Mouse (Mus musculus) gastrocnemius, postnatal 14 days (tissue): ENCODE measurements at regions not wholly inside any gene's neighbourhood (a gene's known extent, or its start where the extent isn't known, plus 50 kb on each side); places are given as distances from the start of the nearest gene placed in this dataset.

ENCODE experiments used
- DNase-seq: peaks from one replicate; pipeline ENCODE4 v3.0.0; 2021; ENCODE audit warnings: mixed read lengths
- intact Hi-C: fragments of 180-260 bp; cut with DNase I; formaldehyde crosslinking; loops from one replicate; pipeline ENCODE4 v1.15.1; 2025; ENCODE audit warnings: low total_unique reads

DNA sequence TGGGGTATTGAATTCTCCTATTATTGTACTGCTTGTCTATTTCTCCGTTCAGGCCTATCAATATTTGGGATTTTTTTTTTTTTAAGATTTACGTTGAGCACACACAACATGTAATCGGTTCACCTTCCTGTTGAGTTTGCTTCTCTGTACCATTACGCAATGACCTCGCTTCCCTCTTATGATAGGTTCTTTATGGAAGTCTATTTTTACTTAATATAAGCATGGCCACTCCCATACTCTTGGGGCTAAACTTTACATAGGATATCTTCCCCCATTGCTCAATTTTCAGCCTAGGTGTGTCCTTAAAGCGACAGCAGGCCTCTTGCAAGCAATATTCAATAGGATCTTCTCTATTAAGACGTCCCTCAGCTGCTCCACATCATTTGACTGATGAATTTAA, 544.7 kb upstream of the Tbx3 start:
- intact Hi-C loops, result no loop called here
- no peak for DNase-seq

DNA sequence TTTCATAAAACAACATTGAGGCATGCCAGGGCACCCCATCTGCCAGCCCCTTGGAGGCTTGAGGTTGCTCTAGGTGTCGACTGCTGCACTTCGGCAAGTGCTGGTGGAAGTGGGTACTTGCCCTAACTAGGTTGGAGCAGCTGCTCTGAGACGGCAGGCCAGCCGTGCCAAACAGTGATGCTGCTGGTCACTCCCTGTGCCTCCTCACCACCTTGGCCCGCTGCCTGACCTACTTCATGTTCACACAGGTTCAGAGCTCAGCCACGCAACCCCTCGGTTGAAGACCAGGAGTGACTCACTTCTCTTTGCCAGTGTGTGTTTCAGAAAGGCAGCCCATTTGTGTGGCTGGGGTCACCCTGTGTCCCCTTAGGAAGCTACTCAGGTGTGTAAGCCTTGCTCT, 540.3 kb upstream of the Tbx3 start:
- no peak for DNase-seq
- intact Hi-C loops, result no loop called here

DNA sequence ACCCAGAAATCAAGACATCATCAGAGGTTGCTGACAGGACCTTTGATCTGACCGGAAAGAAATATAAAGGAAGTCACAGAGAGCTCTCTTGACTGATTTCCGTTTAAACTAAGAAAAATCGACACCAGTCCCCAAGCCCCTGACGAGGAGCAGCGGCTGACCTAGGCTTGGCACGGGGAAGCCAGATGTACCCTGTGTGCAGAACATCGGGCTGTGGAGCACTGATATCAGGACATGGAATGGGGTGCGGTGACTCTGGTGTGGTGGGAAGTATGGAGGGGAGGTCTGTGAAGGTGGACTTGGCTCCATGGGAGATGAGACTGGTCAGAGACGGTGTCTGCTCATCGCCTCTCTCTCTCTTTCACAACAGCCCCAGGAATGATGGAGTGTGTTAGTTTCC, 539.0 kb upstream of the Tbx3 start:
- intact Hi-C loops, result no loop called here
- DNase-seq, result no peak

DNA sequence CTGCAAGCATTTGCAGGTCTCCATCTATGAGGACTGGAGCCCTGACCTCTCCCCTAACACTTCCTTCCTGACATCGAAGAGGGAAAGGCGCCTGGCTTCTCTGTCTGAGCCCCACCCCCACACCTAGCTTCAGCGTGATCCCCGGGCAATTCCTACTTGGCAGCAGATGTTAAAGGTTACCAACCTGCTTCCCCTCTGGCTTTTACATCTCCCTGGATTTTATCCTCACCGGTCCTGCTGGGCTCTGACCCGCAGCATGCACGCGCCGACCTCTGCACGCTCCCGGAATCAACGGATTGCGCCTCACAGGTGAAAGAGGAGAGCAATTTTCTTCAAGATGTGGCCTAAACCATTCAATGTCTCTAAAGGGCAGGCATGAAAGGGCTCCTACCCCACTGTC, 537.1 kb upstream of the Tbx3 start:
- DNase-seq, result no peak
- intact Hi-C loops, result no loop called here

DNA sequence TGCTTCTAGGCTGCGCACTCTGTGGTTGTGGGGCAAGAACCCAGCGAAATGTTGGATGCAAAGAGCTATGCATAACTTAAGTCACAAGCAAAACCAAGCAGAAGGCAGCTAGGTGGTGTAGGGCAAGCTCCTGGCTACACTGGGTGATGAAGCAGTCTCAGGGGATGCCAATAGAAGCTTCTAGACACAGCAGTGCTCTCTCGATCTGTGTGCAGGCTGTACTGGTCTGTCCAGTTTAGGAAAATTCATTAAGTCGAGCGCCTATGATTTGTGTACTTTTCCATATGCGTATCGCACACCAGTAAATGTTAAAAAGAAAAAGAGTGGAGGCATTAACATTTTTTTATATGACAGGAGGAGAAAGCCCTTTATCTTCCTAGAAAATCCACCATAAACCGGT, 533.6 kb upstream of the Tbx3 start:
- intact Hi-C loops, result no loop called here
- DNase-seq, result no peak

DNA sequence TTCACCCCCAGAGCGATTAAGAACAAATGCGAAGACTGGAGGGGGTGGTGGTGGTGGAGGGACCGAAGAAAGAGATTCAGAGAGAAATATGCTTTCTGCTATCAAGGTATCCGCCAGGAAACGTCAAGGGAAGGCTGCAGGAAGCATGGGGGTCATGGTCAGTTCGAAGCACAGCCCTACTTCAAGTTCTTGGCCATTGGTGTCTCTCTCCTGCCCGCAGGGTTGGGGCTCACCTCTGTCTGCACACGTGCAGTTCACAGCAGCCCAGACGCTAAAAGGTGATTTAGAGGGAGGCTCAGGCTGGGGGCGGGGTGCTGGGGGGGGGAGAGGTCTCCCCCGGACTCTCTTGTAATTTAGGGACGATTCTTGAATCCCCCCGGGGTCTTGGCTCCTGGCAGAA, 533.1 kb upstream of the Tbx3 start:
- intact Hi-C loops, result no loop called here
- no peak for DNase-seq

DNA sequence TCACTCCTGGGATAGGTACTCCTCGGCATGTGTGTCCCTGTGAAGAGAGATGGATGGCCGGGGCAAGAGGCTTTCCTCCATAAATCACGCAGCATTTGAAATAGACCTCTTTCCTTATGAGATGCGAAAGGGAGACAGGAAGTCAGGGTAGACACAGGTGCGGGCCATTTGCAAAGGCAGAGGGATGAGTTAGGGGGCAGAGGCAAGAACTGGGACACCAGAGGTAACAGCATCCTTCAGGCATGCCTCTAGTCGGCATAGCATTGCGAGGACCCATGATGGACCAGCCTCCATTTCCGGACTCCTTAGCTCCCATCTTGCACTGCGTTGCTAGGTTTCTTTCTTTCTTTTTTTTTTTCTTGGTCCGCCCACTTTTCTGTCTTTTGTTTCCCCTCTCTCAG, 532.6 kb upstream of the Tbx3 start:
- intact Hi-C loops, result no loop called here
- no peak for DNase-seq

DNA sequence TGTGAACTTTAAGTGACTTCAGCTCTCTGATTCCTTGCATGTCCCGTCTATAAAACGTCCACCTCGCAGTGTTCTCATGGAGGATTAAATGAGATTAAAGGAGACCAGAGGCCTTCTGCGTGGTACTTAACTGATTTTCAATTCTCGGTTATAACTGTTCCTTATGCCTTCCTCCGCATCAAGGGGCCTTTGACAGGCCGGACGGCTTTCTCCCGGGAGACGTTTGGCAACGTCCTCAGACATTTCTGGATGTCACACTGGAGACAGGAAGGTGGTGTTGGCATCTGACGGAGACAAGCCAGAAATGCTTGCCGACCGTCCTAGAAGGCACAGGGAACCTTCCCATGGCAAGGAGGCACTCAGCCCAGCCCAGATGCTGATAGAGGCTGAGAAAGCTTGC, 532.2 kb upstream of the Tbx3 start:
- intact Hi-C loops, result no loop called here
- DNase-seq, result no peak

DNA sequence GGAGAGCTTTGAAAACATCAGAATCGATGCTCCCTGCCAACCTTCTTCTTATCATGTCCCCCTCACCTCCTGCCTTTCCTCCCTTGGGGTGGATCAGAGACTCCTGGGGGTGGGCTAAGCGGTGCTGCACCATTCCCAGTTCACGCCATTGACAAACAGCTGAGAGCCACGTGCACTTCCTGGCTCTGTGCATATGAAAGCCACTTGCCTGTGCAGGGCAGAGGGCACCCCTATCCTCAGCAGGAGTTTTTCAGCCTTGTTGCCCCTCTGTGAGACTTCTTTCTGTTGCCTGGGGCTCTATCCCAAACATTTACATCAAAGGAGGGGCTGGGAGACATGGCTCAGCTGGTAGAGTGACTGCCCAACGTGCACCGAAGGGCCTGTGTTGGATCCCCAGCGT, 531.1 kb upstream of the Tbx3 start:
- intact Hi-C loops, result no loop called here
- no peak for DNase-seq

DNA sequence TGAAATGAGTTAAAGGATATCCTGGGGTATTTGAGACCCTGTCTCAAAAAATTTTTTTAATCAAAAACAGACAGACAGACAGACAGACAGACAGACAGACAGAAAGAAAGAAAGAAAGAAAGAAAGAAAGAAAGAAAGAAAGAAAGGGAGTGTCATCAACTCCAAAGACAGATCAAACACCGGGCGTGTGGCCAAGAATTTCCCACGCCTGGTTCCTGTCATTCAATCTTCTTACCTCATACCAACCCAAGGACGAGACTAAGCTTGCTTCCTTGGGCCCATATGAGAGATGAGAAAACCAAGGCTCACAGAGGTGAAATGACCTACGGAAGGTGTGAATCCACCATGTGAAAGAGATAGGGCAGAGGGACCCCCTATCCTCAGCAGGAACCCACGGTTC, 530.7 kb upstream of the Tbx3 start:
- intact Hi-C loops, result no loop called here
- DNase-seq, result no peak

DNA sequence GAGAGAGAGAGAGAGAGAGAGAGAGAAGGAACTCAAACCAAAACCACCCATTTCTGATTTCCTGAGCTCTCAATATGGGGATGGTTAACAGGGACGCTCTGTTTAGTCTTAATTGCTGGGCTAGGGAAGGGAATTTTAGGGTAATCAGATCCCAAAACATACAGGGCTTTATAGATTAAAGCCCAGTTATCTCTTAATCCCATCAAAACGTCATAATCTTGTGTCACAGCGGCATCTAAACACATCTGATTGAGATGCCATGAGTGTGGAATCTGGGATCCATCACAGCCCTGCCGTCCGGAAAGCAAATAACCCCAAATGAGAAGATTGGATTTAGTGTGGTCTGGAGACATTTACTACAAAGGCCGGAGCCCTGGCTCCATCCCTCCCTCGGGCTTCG, 527.1 kb upstream of the Tbx3 start:
- intact Hi-C loops, result no loop called here
- no peak for DNase-seq

DNA sequence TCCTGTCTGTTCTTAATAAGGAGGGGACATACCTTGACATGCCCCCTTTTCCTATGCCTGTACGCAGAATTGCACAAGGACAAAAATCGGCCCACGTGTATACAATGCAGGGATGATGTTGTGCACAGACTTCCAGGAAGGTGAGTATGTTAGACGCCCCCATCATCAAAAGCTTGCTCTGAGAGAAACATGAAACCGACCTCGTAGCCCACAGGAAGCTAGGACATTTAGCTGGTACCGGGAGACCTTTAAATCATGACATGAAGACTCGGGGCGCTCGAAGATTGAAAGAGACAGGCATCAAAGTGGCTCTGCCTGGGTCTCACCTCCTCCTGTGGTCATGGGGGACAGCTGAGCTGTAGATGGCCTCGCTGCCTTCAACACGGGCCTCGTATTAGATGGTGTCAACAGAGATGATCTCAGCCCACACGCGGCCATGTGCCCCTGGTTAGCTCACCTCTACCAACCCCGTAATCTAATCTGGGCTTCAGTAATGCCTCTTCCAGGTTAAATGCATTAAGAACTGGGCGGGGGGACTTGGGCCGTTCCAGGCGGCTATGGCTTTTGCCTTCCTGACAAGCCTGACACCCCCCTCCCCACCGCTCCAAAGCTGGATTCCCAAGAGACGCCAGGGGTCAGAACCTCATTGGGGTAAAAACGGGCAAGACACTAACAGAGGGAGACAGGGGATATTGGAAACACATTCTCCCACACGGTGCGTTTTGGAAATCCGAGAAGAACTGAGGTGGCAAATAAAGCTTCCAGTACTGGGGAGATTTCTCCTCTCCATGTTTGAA, 520.9 kb upstream of the Tbx3 start:
- no peak for DNase-seq
- intact Hi-C loops, result no loop called here

DNA sequence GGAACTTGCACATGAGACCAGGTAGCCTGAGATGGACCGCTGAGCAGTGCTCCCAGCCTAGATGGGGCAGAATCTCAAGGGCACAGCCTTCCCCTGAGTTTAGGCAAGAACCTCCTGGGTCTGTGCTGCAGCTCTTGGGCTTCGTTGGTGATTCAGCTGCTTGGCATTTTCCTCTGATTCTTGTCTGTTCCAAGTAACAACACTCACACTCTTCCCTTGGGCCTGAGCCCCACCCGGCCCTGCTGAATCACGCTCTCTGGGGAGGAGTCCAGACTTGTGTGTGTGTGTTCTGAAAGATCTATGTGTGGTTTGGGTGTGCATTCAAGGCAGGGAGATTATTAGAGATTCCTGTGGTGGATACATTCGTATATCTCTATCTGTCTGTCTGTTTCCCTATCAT, 517.4 kb upstream of the Tbx3 start:
- DNase-seq, result no peak
- intact Hi-C loops, result no loop called here

DNA sequence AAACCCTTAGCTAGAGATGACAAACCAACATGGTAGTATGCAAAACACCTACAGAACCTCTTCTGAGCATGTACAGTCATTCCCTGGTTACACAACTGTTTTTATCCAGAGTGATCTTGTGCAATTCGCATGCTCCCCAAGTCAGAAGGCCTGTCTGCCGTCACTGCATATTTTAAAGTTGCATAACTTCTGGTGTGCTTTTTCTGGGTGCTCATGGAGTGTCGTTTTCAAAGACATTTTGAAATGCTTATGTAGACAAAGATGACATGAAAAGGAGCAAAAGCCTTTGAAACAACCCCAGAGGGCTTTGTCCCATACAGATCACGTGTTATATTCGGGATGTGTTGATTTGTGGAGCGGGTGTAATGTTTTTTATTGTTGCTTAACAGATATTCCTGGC, 513.8 kb upstream of the Tbx3 start:
- no peak for DNase-seq

DNA sequence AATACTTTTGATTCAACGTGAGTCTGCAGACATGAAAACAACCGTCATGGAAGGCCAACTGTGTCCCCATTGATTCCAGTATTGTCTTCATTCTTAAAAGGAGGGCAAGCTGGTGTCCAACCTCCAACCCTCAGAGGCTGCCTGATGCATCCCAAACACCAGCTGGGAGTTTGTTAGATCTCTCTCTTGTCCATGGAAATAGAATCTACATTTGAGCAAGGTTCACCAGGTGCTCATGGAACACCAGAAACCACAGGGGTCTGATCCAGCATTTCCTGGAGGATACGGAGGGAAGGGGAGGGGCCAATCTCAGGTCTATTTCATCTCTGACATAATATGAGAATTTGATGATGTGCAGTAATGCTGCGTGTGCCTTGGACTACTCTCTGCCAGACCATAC, 512.3 kb upstream of the Tbx3 start:
- intact Hi-C loops, result no loop called here
- DNase-seq, result no peak

More for the DNA sequence above, 513.8 kb upstream of the Tbx3 start:
- intact Hi-C loops, result no loop called here

DNA sequence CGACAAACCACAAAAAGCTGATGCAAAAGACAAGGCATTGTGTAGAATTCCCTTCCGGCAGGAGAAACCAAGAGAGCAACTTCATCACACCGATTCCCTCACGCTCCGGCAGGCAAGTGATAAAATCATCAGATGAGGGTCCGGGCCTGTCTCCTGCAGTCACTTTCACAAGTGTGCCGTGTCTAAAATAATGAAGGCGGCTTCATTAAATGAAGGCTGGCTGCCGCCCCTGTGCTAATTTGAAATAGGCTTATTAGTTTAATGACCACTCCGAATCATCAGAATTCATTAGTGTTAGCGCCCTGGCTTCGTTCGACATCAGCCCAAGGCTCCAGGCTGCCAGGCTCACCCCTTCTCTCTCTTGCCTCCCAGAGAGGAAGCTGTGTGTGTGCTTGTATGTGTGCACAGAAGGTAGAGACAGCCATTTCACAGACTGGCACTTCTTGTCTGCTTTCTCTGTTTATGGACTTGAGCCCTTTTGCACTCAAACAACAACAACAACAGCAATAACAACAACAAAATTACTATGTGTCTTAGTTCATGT, 508.3 kb upstream of the Tbx3 start:
- no peak for DNase-seq
- intact Hi-C loops, result no loop called here

DNA sequence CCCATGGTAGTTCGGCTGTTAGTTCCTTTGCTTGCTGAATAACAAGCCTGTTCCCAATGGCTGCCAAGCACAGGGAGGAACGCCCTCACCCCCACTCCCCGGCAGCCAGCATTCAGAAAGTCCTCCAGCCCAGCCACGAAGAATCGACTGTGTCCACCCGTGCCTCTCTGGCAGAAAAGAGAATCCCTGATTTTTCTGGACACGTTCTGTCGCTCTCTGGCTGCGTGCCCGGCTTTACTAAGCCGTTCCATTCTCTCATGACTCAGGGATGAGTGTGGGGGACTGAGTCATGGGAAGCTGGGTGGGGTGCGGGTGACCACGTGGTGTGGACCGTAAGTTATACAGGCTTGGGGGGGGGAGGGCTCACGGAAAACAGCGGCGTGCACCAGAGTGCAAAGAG, 502.8 kb upstream of the Tbx3 start:
- intact Hi-C loops, result no loop called here

DNA sequence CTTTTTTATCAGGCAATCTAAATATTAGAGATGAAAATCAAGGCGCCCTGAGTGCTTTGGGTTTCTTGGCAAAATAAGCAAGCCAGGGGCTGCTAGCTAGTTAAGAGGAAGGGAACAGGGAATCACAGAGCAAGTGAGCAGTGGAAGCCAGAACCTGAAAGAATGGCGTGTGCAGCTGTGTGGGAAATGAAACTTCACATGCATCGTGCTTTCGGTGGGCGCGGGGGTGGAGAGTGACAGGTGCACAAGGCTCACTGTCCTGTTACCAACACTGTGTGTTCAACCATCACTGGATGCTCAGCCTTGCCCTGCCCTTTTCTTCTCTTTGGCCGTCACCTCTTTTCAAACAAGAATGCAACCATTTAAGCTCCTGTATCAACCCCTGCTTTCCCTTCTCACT, 501.2 kb upstream of the Tbx3 start:
- intact Hi-C loops, result no loop called here
- DNase-seq, result no peak

More for the DNA sequence above, 502.8 kb upstream of the Tbx3 start:
- peak; percentile 90 for DNase-seq

DNA sequence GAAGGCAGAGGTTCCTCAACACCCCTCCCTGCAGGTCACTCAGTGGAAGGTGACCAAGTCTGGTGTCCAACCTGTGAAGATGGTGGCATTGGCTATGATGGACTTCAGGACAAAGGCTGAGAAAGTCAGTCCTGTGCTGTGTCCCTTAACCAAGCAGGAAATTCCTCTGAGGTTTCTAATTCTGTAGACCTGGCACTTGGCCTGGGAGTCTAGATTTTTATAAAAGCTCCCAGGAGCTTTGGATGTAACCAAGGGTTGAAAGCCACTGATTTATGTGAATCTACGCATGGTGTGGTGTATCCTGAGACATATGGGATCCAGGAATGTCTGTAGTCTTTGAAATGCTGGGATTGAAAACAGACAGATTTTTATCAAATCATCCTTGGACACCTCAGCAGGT, 498.8 kb upstream of the Tbx3 start:
- intact Hi-C loops, result no loop called here
- DNase-seq, result no peak

DNA sequence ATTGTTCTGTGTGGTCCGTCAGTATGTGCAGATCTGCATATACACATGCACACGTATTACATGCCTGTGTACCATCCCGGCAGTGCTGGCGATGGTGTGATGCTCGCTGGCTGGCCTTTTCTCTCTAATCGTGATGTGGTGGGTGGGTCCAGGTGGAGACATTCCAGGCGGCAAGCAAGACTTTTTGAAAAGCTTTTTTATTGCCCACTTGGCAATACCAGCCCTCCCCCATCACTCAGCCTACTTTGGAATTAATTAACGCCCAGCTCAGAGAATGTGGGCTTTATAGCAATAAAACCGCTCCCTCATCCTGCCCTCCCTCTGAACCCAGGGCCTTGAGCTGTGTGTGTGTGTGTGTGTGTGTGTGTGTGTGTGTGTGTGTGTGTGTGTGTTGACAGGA, 491.7 kb upstream of the Tbx3 start:
- DNase-seq, result no peak
- intact Hi-C loops, result no loop called here

DNA sequence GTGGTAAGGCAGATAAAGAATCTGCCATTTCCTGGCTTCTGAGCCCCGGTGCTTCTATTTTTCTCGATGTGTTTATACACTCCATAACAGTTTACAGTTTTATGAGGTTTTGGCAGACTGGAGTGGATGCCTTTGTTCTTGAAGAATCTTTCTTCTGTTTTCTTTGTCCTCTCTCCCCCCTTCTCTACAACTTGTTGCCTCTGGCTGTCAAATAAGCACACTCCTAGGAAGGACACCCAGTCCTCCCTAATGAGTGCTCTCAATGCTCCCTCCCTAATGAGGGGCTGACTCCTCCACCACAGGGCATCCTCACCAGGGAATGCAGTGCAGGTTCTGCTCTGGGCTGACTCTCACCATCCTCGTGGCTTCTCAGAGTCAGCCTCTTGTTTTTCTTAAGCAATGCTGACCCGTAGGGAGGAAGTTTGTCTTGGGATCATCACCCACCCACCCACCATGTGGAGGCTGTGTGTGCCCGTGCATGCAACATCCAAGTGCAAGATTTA, 486.9 kb upstream of the Tbx3 start:
- no peak for DNase-seq
- intact Hi-C loops, result no loop called here

DNA sequence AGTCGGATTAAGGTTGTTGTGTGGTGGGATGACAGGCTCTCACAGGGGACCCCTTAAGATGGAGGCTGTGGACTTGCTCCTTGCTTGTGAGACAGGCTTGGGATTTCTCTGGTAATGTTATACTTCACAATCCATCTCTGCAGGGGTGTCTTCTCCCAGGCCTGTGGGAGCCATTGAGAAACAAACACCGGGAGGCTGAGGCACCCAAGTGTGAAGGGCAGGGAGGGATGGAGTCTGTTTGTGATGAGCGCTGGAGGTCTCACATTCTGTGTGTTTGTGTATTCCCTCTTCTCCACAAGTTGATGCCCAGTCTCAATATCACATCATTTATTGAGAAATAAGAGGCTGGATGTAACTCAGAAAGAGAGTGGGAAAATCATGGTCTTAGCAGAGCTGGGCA, 483.9 kb upstream of the Tbx3 start:
- no peak for DNase-seq
- intact Hi-C loops, result no loop called here
